In the genomic region with DNA sequence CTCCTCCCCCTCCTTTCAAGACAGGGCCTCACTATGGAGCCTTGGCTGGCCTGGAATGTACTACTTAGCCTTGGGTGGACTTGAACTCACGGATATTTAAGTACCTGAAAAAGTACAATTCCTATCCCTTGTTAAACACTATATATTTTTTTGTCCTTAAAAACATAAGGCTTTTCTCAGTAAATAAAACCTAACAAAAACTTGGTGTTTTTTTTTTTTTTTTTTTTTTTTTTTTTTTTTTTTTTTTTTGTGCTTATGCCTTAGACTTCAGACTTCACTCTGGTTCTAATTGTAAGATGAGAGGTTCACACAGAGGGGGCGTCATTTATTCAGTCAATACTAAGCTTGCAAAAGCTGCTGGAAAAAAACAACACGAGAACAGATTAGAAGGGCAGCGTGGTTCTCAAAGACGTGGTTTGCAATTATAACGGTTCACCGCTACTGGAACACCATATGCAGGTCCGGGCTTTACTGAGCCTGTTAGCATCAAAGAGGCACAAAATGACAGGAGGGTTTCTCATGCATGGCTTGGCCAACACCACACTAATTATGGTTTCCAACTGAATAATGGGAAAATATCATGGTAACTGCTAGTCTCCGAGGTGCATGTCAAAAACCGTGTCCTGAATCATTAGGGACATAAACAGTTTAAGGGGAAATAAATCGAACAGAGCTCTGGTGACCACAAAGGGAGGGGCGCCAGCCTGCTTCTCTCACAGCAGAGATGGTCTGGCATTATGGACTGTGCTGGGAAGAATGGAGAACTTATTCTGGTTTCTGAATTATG, we compare ENCODE assay signal across 12 mouse cellular contexts. TPM values are rescaled to one million over a fixed set of nuclear protein-coding genes. Genes with fewer than 3 reads are reported as not detected.
DNase-seq lines count a peak whose midpoint lies in the region; ATAC-seq and TF ChIP-seq lines count a peak whose summit lies in the region.
"Had no signal": no experiment of that assay in that cellular context is flagged by ENCODE, and none has a peak within 500 bp of the region (broad histone marks: within the 10 kb centered on the region; RNA-seq: fewer than 3 reads in every experiment).

No protein-coding gene starts in this region.

- DNase-seq in testis, postnatal 10 days (ENCODE audit: low spot score), result peak; percentile 13
- DNase-seq in testis, postnatal 14 days (ENCODE audit: low spot score), result no peak
- peak; percentile 59 for DNase-seq in embryo, embryonic 10.5 days (ENCODE audit: low spot score)
- DNase-seq in retina, postnatal 7 days (ENCODE audit: low read depth, low spot score), result peak; percentile 28
- DNase-seq in kidney, adult 18-20 months, result no peak
- DNase-seq in liver, postnatal 0 days, result no peak
- DNase-seq: adrenal gland, adult 8-10 months; kidney, postnatal 10 days; lung, postnatal 4 days had no signal

- H3K4me3 ChIP-seq in hindbrain, embryonic 13.5 days, result no peak overlapping the region
- no peak overlapping the region for H3K4me3 ChIP-seq in liver, postnatal 0 days (ENCODE audit: low read depth, low read length)
- H3K4me3 ChIP-seq: limb, embryonic 15.5 days had no signal

- peaks cover 29% of the 10 kb centered on the region for H3K4me1 ChIP-seq in hindbrain, embryonic 13.5 days (replicated peaks)
- H3K4me1 ChIP-seq in liver, postnatal 0 days (ENCODE audit: insufficient read depth), result no peaks in the 10 kb centered on the region

- no peak overlapping the region for H3K4me2 ChIP-seq in hindbrain, embryonic 13.5 days
- no peak overlapping the region for H3K4me2 ChIP-seq in liver, postnatal 0 days (ENCODE audit: low read depth, low read length)
- H3K4me2 ChIP-seq: limb, embryonic 15.5 days had no signal

- no peaks in the 10 kb centered on the region for H3K9me3 ChIP-seq in hindbrain, embryonic 13.5 days
- no peaks in the 10 kb centered on the region for H3K9me3 ChIP-seq in liver, postnatal 0 days (ENCODE audit: low read length)
- H3K9me3 ChIP-seq: limb, embryonic 15.5 days had no signal

- no peaks in the 10 kb centered on the region for H3K36me3 ChIP-seq in hindbrain, embryonic 13.5 days
- no peaks in the 10 kb centered on the region for H3K36me3 ChIP-seq in liver, postnatal 0 days (replicated peaks; ENCODE audit: insufficient read depth, low read length)
- H3K36me3 ChIP-seq: limb, embryonic 15.5 days had no signal

- H3K27ac ChIP-seq in hindbrain, embryonic 13.5 days, result no peak overlapping the region
- H3K27ac ChIP-seq in liver, postnatal 0 days (ENCODE audit: low read depth), result no peak overlapping the region
- H3K27ac ChIP-seq: limb, embryonic 15.5 days had no signal

- no peak overlapping the region for H3K9ac ChIP-seq in hindbrain, embryonic 13.5 days
- H3K9ac ChIP-seq in liver, postnatal 0 days (replicated peaks), result no peak overlapping the region
- H3K9ac ChIP-seq: limb, embryonic 15.5 days had no signal

- 31% methylated on average over 12 of the region's 12 CpGs for WGBS in hindbrain, embryonic 13.5 days
- WGBS in liver, postnatal 0 days (ENCODE audit: insufficient replicate concordance), result 82% methylated on average over 12 of the region's 12 CpGs

- 0 out of 2 replicates have a peak, but pooled peaks cover 5% of the 10 kb centered on the region for H3K27me3 ChIP-seq in hindbrain, embryonic 13.5 days
- no peaks in the 10 kb centered on the region for H3K27me3 ChIP-seq in liver, postnatal 0 days (ENCODE audit: insufficient read depth, low read length)
- H3K27me3 ChIP-seq: limb, embryonic 15.5 days had no signal

- TF ChIP-seq CTCF in liver, postnatal 0 days (IDR thresholded peaks at IDR 0.05; ENCODE audit: low read depth), result no peak

- TF ChIP-seq EP300 in liver, postnatal 0 days (IDR thresholded peaks at IDR 0.05; ENCODE audit: low read depth), result no peak

- ATAC-seq in hindbrain, embryonic 13.5 days (ENCODE audit: low FRiP score), result peak; percentile 34; the same call in 1 of the 2 replicates
- no peak for ATAC-seq in liver, postnatal 0 days
- ATAC-seq in megakaryocyte progenitor cell, adult 5-6 weeks (replicated peaks; ENCODE audit: poor library complexity), result no peak

RNA-seq across cellular contexts. Expression of a gene that starts 32.3 kb away (rescaled TPM):
- 39.2 and 41.9 TPM in 2 replicates for polyA plus RNA-seq in hindbrain, embryonic 13.5 days (2015; fragmentation: Nextera tagmentation; extraction: Ambion mirVana)
- polyA plus RNA-seq in liver, postnatal 0 days (2015; fragmentation: Nextera tagmentation; extraction: Ambion mirVana), result 34.2 and 34.8 TPM in 2 replicates
- total RNA-seq in megakaryocyte progenitor cell, adult 5-6 weeks (2015), result 28.2 and 30.0 TPM in 2 replicates
- total RNA-seq in megakaryocyte progenitor cell, adult 5-6 weeks (2017), result 13.0 and 15.3 TPM in 2 replicates

Comparison
In these comparisons a context has a peak if more than half of its experiments do, and no peak if none do; other contexts are left out.
1. DNase-seq: peak in testis, postnatal 10 days (single experiment), embryo, embryonic 10.5 days (single experiment) and retina, postnatal 7 days (single experiment); none in testis, postnatal 14 days (single experiment), kidney, adult 18-20 months (single experiment) and liver, postnatal 0 days (single experiment).